Mouse (Mus musculus) myocyte (in vitro differentiated cells): ENCODE measurements at regions not wholly inside any gene's neighbourhood (a gene's known extent, or its start where the extent isn't known, plus 50 kb on each side); places are given as distances from the start of the nearest gene placed in this dataset.

ENCODE experiments used
- H3K27me3 ChIP-seq: one replicate; pipeline ENCODE4 v1.6.1; 2011; ENCODE audit not compliant: control insufficient read depth, insufficient read depth, insufficient read length
- H3K36me3 ChIP-seq: one replicate; pipeline ENCODE4 v1.6.1; 2011; ENCODE audit not compliant: control insufficient read depth, insufficient read depth
- H3K4me2 ChIP-seq: one replicate; pipeline ENCODE4 v1.6.1; 2011; ENCODE audit warnings: low read depth, control low read depth
- H3K4me3 ChIP-seq: one replicate; pipeline ENCODE4 v1.5.1; 2011; ENCODE audit warnings: mild to moderate bottlenecking, control low read depth, moderate library complexity
- H3K79me2 ChIP-seq: one replicate; pipeline ENCODE4 v1.6.1; 2011; ENCODE audit not compliant: control insufficient read depth, insufficient read depth
- H3ac ChIP-seq: one replicate; pipeline ENCODE4 v1.6.1; 2011; ENCODE audit not compliant: control insufficient read depth, insufficient read length
- CEBPB ChIP-seq: IDR thresholded peaks from 2 replicates; pipeline ENCODE4 v1.6.1; 2011; ENCODE audit warnings: mild to moderate bottlenecking, moderate library complexity; ENCODE audit not compliant: poor library complexity, insufficient read depth, severe bottlenecking
- E2F4 ChIP-seq: IDR thresholded peaks from one replicate; pipeline ENCODE4 v1.6.1; 2011; ENCODE audit warnings: mild to moderate bottlenecking, control low read depth, moderate library complexity; ENCODE audit not compliant: insufficient read depth
- MAX ChIP-seq: IDR thresholded peaks from one replicate; pipeline ENCODE4 v1.6.1; 2011; ENCODE audit warnings: low read depth, mild to moderate bottlenecking, control low read depth
- MYOD1 ChIP-seq, 3 experiments: IDR thresholded peaks; one replicate each; pipeline ENCODE4 v1.6.1; 2011; ENCODE audit warnings: control low read depth in 2 of 3, low read depth in 2 of 3, mild to moderate bottlenecking in 2 of 3, moderate library complexity in 1 of 3; ENCODE audit not compliant: insufficient read length in 2 of 3, control insufficient read depth in 1 of 3
- MYOG ChIP-seq, 3 experiments: IDR thresholded peaks; one replicate each; pipeline ENCODE4 v1.6.1; 2011; ENCODE audit warnings: control low read depth in 2 of 3, low read depth in 2 of 3, mild to moderate bottlenecking in 2 of 3; ENCODE audit not compliant: insufficient read length in 2 of 3, control insufficient read depth in 1 of 3, insufficient read depth in 1 of 3
- POLR2A ChIP-seq: IDR thresholded peaks from one replicate; pipeline ENCODE4 v1.6.1; 2011; ENCODE audit warnings: low read depth, mild to moderate bottlenecking, control low read depth, moderate library complexity; ENCODE audit not compliant: insufficient read length
- POLR2AphosphoS2 ChIP-seq: IDR thresholded peaks from one replicate; pipeline ENCODE4 v1.6.1; 2011; ENCODE audit warnings: low read depth, control low read depth; ENCODE audit not compliant: insufficient read length
- REST ChIP-seq: IDR thresholded peaks from one replicate; pipeline ENCODE4 v1.6.1; 2011; ENCODE audit warnings: mild to moderate bottlenecking, control low read depth, moderate library complexity; ENCODE audit not compliant: insufficient read depth, insufficient read length
- SRF ChIP-seq: IDR thresholded peaks from one replicate; pipeline ENCODE4 v1.6.1; 2011; ENCODE audit warnings: low read depth; ENCODE audit not compliant: control insufficient read depth, insufficient read length
- TCF12 ChIP-seq: IDR thresholded peaks from one replicate; pipeline ENCODE4 v1.6.1; 2011; ENCODE audit warnings: mild to moderate bottlenecking, control low read depth; ENCODE audit not compliant: poor library complexity, insufficient read depth, severe bottlenecking
- TCF3 ChIP-seq: IDR thresholded peaks from one replicate; pipeline ENCODE4 v1.6.1; 2011; ENCODE audit warnings: low read depth, control low read depth; ENCODE audit not compliant: insufficient read length
- USF1 ChIP-seq: IDR thresholded peaks from one replicate; pipeline ENCODE4 v1.6.1; 2011; ENCODE audit warnings: low read depth, mild to moderate bottlenecking, control low read depth, moderate library complexity

- Histone ChIP-seq H3ac (no peak overlapping the region), H3K27me3 (no peaks in the 10 kb centered on the region), H3K4me3 (no peak overlapping the region), H3K4me2 (peak overlapping the region; percentile 35), H3K36me3 (no peaks in the 10 kb centered on the region), H3K79me2 (no peaks in the 10 kb centered on the region)
- TF ChIP-seq TCF12 = peak; percentile 92
- TF ChIP-seq MYOD1 (IDR thresholded peaks at IDR 0.05; ENCODE audit: control insufficient read depth in 1 of 3, insufficient read length in 2 of 3, low read depth in 2 of 3) = peak; percentile 72 to 97 (median 85)
- peak; percentile 36 to 94 (median 79) for TF ChIP-seq MYOG (IDR thresholded peaks at IDR 0.05; ENCODE audit: control insufficient read depth in 1 of 3, insufficient read depth in 1 of 3, insufficient read length in 2 of 3, low read depth in 2 of 3)
- peak; percentile 85 for TF ChIP-seq TCF3
- TF ChIP-seq POLR2AphosphoS2 = no peak
These were observed 82.0 kb upstream of the Pabpc6 start for GRCm38 (mm10) chr17:9751348-9752170.

GRCm38 (mm10) chr17:9750046-9750445 lies 80.5 kb upstream of the Pabpc6 start:
- TF ChIP-seq TCF12 = no peak
- TF ChIP-seq TCF3 = no peak
- TF ChIP-seq REST = no peak
- no peak for TF ChIP-seq MAX
- no peak for TF ChIP-seq POLR2A
- no peak for TF ChIP-seq POLR2AphosphoS2
- no peak for TF ChIP-seq SRF
- H3ac ChIP-seq = no peak overlapping the region
- no peaks in the 10 kb centered on the region for H3K79me2 ChIP-seq
- no peak overlapping the region for H3K4me2 ChIP-seq
- H3K27me3 ChIP-seq = no peaks in the 10 kb centered on the region
- H3K36me3 ChIP-seq = no peaks in the 10 kb centered on the region
- H3K4me3 ChIP-seq = no peak overlapping the region

GRCm38 (mm10) chr17:9749301-9749700 lies 79.8 kb upstream of the Pabpc6 start:
- Histone ChIP-seq H3K36me3 (no peaks in the 10 kb centered on the region), H3ac (no peak overlapping the region), H3K4me3 (no peak overlapping the region), H3K4me2 (no peak overlapping the region), H3K27me3 (no peaks in the 10 kb centered on the region), H3K79me2 (no peaks in the 10 kb centered on the region)
- TF ChIP-seq TCF3 = no peak
- TF ChIP-seq E2F4 = no peak
- TF ChIP-seq SRF = no peak
- TF ChIP-seq MAX = no peak
- no peak for TF ChIP-seq POLR2A
- no peak for TF ChIP-seq REST
- TF ChIP-seq TCF12 = no peak
- no peak for TF ChIP-seq MYOG (IDR thresholded peaks at IDR 0.05; ENCODE audit: control insufficient read depth in 1 of 3, insufficient read depth in 1 of 3, insufficient read length in 2 of 3, low read depth in 2 of 3)
- no peak for TF ChIP-seq MYOD1 (IDR thresholded peaks at IDR 0.05; ENCODE audit: control insufficient read depth in 1 of 3, insufficient read length in 2 of 3, low read depth in 2 of 3)
- TF ChIP-seq POLR2AphosphoS2 = no peak
- TF ChIP-seq USF1 = no peak
- TF ChIP-seq CEBPB = no peak

GRCm38 (mm10) chr17:9747893-9748292 lies 78.4 kb upstream of the Pabpc6 start:
- H3K4me2 ChIP-seq = peak overlapping the region; percentile 64
- H3ac ChIP-seq = no peak overlapping the region
- no peak overlapping the region for H3K4me3 ChIP-seq
- H3K36me3 ChIP-seq = no peaks in the 10 kb centered on the region
- H3K79me2 ChIP-seq = no peaks in the 10 kb centered on the region
- no peaks in the 10 kb centered on the region for H3K27me3 ChIP-seq
- TF ChIP-seq TCF3 = peak; percentile 67
- TF ChIP-seq E2F4 = no peak
- TF ChIP-seq MAX = no peak
- TF ChIP-seq SRF = no peak
- TF ChIP-seq TCF12 = peak; percentile 90
- TF ChIP-seq USF1 = no peak
- TF ChIP-seq CEBPB = peak; percentile 26; the same call in 1 of the 2 replicates
- no peak for TF ChIP-seq POLR2AphosphoS2
- TF ChIP-seq POLR2A = no peak
- peak; percentile 44 to 91 (median 87) for TF ChIP-seq MYOD1 (IDR thresholded peaks at IDR 0.05; ENCODE audit: control insufficient read depth in 1 of 3, insufficient read length in 2 of 3, low read depth in 2 of 3)
- no peak for TF ChIP-seq REST
- TF ChIP-seq MYOG (IDR thresholded peaks at IDR 0.05; ENCODE audit: control insufficient read depth in 1 of 3, insufficient read depth in 1 of 3, insufficient read length in 2 of 3, low read depth in 2 of 3) = peak in 2 of 3 experiments; percentile 49 to 58

- TF ChIP-seq REST (no peak), POLR2A (no peak), TCF3 (no peak), E2F4 (no peak), TCF12 (no peak), MYOG (IDR thresholded peaks at IDR 0.05; ENCODE audit: control insufficient read depth in 1 of 3, insufficient read depth in 1 of 3, insufficient read length in 2 of 3, low read depth in 2 of 3) (no peak), MYOD1 (IDR thresholded peaks at IDR 0.05; ENCODE audit: control insufficient read depth in 1 of 3, insufficient read length in 2 of 3, low read depth in 2 of 3) (no peak), USF1 (no peak), MAX (no peak), POLR2AphosphoS2 (no peak), CEBPB (no peak), SRF (no peak)
- Histone ChIP-seq H3K36me3 (no peaks in the 10 kb centered on the region), H3K27me3 (no peaks in the 10 kb centered on the region), H3K79me2 (no peaks in the 10 kb centered on the region), H3K4me2 (no peak overlapping the region), H3K4me3 (no peak overlapping the region), H3ac (no peak overlapping the region)
These were observed 73.8 kb upstream of the Pabpc6 start for GRCm38 (mm10) chr17:9743342-9743741.
